Mouse (Mus musculus) embryonic fibroblast, embryonic 13.5 days (primary cell): Measurements from ENCODE around the gene Rnf19b.

ENCODE experiments used
- CTCF ChIP-seq: IDR thresholded peaks from 2 replicates; pipeline ENCODE4 v1.5.1; 2011; ENCODE audit warnings: mild to moderate bottlenecking, control low read depth, low read length, moderate library complexity, borderline replicate concordance; ENCODE audit not compliant: insufficient read depth
- POLR2A ChIP-seq: IDR thresholded peaks from 2 replicates; pipeline ENCODE4 v1.6.1; 2011; ENCODE audit warnings: low read depth, mild to moderate bottlenecking, control low read depth, low read length, moderate library complexity

- TF ChIP-seq CTCF (peak; percentile 96), POLR2A (no peak)
Measured at GRCm38 (mm10) chr4:129113083-129113988, 55.3 kb downstream of the Rnf19b start.
